ENCODE assay signal across 27 mouse cellular contexts in genomic region chr3:24552631-24553030, GRCm38 (mm10).
DNase-seq lines count a peak whose midpoint lies in the region; ATAC-seq and TF ChIP-seq lines count a peak whose summit lies in the region.
"Had no signal": no experiment of that assay in that cellular context is flagged by ENCODE, and none has a peak within 500 bp of the region (broad histone marks: within the 10 kb centered on the region; RNA-seq: fewer than 3 reads in every experiment).

No protein-coding gene starts in this region.

- H3K4me1 ChIP-seq in embryonic facial prominence, embryonic 14.5 days (ENCODE audit: control insufficient read depth, insufficient read depth, low read length): no peaks in the 10 kb centered on the region
- no peaks in the 10 kb centered on the region for H3K4me1 ChIP-seq in embryonic facial prominence, embryonic 10.5 days
- H3K4me1 ChIP-seq in limb, embryonic 14.5 days (ENCODE audit: control insufficient read depth, insufficient read depth, low read length): no peaks in the 10 kb centered on the region
- H3K4me1 ChIP-seq in limb, embryonic 10.5 days: no peaks in the 10 kb centered on the region
- H3K4me1 ChIP-seq: embryonic facial prominence, embryonic 12.5 days; forebrain, embryonic 13.5 days; forebrain, embryonic 15.5 days had no signal

- WGBS in embryonic facial prominence, embryonic 14.5 days: 68% methylated on average over 2 of the region's 2 CpGs
- 79% methylated on average over 2 of the region's 2 CpGs for WGBS in embryonic facial prominence, embryonic 10.5 days
- WGBS in limb, embryonic 14.5 days: 58% methylated on average over 2 of the region's 2 CpGs
- WGBS in limb, embryonic 10.5 days: 79% methylated on average over 2 of the region's 2 CpGs

- H3K36me3 ChIP-seq in embryonic facial prominence, embryonic 14.5 days (ENCODE audit: control insufficient read depth, insufficient read depth, low read length): no peaks in the 10 kb centered on the region
- H3K36me3 ChIP-seq in embryonic facial prominence, embryonic 10.5 days (replicated peaks): no peaks in the 10 kb centered on the region
- no peaks in the 10 kb centered on the region for H3K36me3 ChIP-seq in limb, embryonic 14.5 days (ENCODE audit: control insufficient read depth, insufficient read depth, low read length)
- H3K36me3 ChIP-seq in limb, embryonic 10.5 days: no peaks in the 10 kb centered on the region
- H3K36me3 ChIP-seq: embryonic facial prominence, embryonic 12.5 days; forebrain, embryonic 15.5 days; G1E had no signal

- no peak overlapping the region for H3K4me2 ChIP-seq in embryonic facial prominence, embryonic 14.5 days (ENCODE audit: low read depth, low read length)
- no peak overlapping the region for H3K4me2 ChIP-seq in limb, embryonic 14.5 days (replicated peaks; ENCODE audit: low read depth, low read length, severe bottlenecking)
- H3K4me2 ChIP-seq: embryonic facial prominence, embryonic 12.5 days; forebrain, embryonic 13.5 days; forebrain, embryonic 15.5 days had no signal

- H3K9ac ChIP-seq in embryonic facial prominence, embryonic 14.5 days (ENCODE audit: low read depth, low read length): no peak overlapping the region
- H3K9ac ChIP-seq in limb, embryonic 14.5 days (ENCODE audit: low read depth, low read length, severe bottlenecking): no peak overlapping the region
- H3K9ac ChIP-seq: embryonic facial prominence, embryonic 12.5 days; forebrain, embryonic 13.5 days; forebrain, embryonic 15.5 days; forebrain, postnatal 0 days had no signal

- no peak overlapping the region for H3K27ac ChIP-seq in embryonic facial prominence, embryonic 14.5 days (replicated peaks; ENCODE audit: low read depth, low read length)
- H3K27ac ChIP-seq in embryonic facial prominence, embryonic 10.5 days (replicated peaks): no peak overlapping the region
- no peak overlapping the region for H3K27ac ChIP-seq in limb, embryonic 14.5 days (replicated peaks; ENCODE audit: low read depth, low read length)
- no peak overlapping the region for H3K27ac ChIP-seq in limb, embryonic 10.5 days
- H3K27ac ChIP-seq: embryonic facial prominence, embryonic 12.5 days; forebrain, embryonic 13.5 days; forebrain, embryonic 15.5 days had no signal

- no peak for ATAC-seq in embryonic facial prominence, embryonic 14.5 days (ENCODE audit: low read depth)
- ATAC-seq in limb, embryonic 14.5 days (ENCODE audit: low FRiP score, low read depth): no peak
- ATAC-seq: activated CD4-positive, CD25-positive, alpha-beta regulatory T cell, adult 4 months; CD4-positive, CD25-positive, alpha-beta regulatory T cell, adult 4 months; forebrain, embryonic 13.5 days; forebrain, embryonic 15.5 days; forebrain, postnatal 0 days; Patski had no signal

- DNase-seq in embryonic facial prominence, embryonic 14.5 days (ENCODE audit: low spot score): peak; percentile 24
- no peak for DNase-seq in embryonic facial prominence, embryonic 10.5 days (ENCODE audit: low spot score)
- peak; percentile 12 for DNase-seq in limb, embryonic 14.5 days (ENCODE audit: low spot score)
- no peak for DNase-seq in limb, embryonic 10.5 days (ENCODE audit: low spot score)
- peak; percentile 39 for DNase-seq in brain, adult 2 months (ENCODE audit: low read depth, low spot score)
- DNase-seq in telencephalon, adult 2 months (ENCODE audit: low read depth, low spot score): peak; percentile 8
- DNase-seq in yolk sac, embryonic 10.5 days (ENCODE audit: low spot score): no peak
- DNase-seq: adrenal gland, adult 8-10 months; adrenal gland, postnatal 14 days; adrenal gland, postnatal 36 days; B cell, adult 2 months; cerebellum, adult 11 months; cerebellum, adult 18-20 months; cerebellum, adult 8-10 months; cerebellum, adult 9-11 months; cerebellum, postnatal 14 days; cerebellum, postnatal 36 days; embryo, embryonic 11 days; forebrain, postnatal 0 days had no signal

- no peak overlapping the region for H3K4me3 ChIP-seq in embryonic facial prominence, embryonic 14.5 days (ENCODE audit: low read depth, low read length)
- H3K4me3 ChIP-seq in embryonic facial prominence, embryonic 10.5 days: no peak overlapping the region
- H3K4me3 ChIP-seq in limb, embryonic 14.5 days (replicated peaks; ENCODE audit: low read length): no peak overlapping the region
- H3K4me3 ChIP-seq in limb, embryonic 10.5 days: no peak overlapping the region
- H3K4me3 ChIP-seq: embryonic facial prominence, embryonic 12.5 days; forebrain, embryonic 13.5 days; forebrain, embryonic 15.5 days had no signal

- H3K9me3 ChIP-seq in embryonic facial prominence, embryonic 14.5 days (ENCODE audit: control insufficient read depth, low read length): no peaks in the 10 kb centered on the region
- H3K9me3 ChIP-seq in embryonic facial prominence, embryonic 10.5 days: no peaks in the 10 kb centered on the region
- H3K9me3 ChIP-seq in limb, embryonic 14.5 days (ENCODE audit: control insufficient read depth, low read length): no peaks in the 10 kb centered on the region
- no peaks in the 10 kb centered on the region for H3K9me3 ChIP-seq in limb, embryonic 10.5 days (replicated peaks)
- H3K9me3 ChIP-seq: embryonic facial prominence, embryonic 12.5 days; forebrain, embryonic 13.5 days; forebrain, embryonic 15.5 days; G1E had no signal

- no peaks in the 10 kb centered on the region for H3K27me3 ChIP-seq in embryonic facial prominence, embryonic 14.5 days (replicated peaks; ENCODE audit: control insufficient read depth, insufficient read depth, low read length)
- H3K27me3 ChIP-seq in embryonic facial prominence, embryonic 10.5 days (replicated peaks; ENCODE audit: low read depth, poor library complexity, severe bottlenecking): no peaks in the 10 kb centered on the region
- no peaks in the 10 kb centered on the region for H3K27me3 ChIP-seq in limb, embryonic 14.5 days (ENCODE audit: control insufficient read depth, insufficient read depth, low read length)
- no peaks in the 10 kb centered on the region for H3K27me3 ChIP-seq in limb, embryonic 10.5 days (ENCODE audit: low read depth, poor library complexity, severe bottlenecking)
- H3K27me3 ChIP-seq: CH12.LX; embryonic facial prominence, embryonic 12.5 days; forebrain, embryonic 13.5 days; forebrain, embryonic 15.5 days; Patski had no signal

- no peak for TF ChIP-seq POLR2A in limb, embryonic 14.5 days (IDR thresholded peaks at IDR 0.05; ENCODE audit: borderline replicate concordance, extremely low read depth, insufficient read depth, insufficient read length)

Comparison
In these comparisons a context has a peak if more than half of its experiments do, and no peak if none do; other contexts are left out.
1. DNase-seq: peak in embryonic facial prominence, embryonic 14.5 days (single experiment), limb, embryonic 14.5 days (single experiment), brain, adult 2 months (single experiment) and telencephalon, adult 2 months (single experiment); none in embryonic facial prominence, embryonic 10.5 days (single experiment), limb, embryonic 10.5 days (single experiment) and yolk sac, embryonic 10.5 days (single experiment).